Mouse (Mus musculus) spleen, postnatal 10 days (tissue): ENCODE data around the gene Mettl14.
"Not testable (repeated sequence)": the region's sequence is repeated elsewhere in the genome, so short reads cannot be mapped to it uniquely, and the experiment has no call there.

Experiments
- DNase-seq, 2 experiments: peaks; one replicate each; pipeline ENCODE4 v3.0.0; 2021 to 2022; ENCODE audit warnings: low spot score in 2 of 2

The Mettl14 gene

DNA sequence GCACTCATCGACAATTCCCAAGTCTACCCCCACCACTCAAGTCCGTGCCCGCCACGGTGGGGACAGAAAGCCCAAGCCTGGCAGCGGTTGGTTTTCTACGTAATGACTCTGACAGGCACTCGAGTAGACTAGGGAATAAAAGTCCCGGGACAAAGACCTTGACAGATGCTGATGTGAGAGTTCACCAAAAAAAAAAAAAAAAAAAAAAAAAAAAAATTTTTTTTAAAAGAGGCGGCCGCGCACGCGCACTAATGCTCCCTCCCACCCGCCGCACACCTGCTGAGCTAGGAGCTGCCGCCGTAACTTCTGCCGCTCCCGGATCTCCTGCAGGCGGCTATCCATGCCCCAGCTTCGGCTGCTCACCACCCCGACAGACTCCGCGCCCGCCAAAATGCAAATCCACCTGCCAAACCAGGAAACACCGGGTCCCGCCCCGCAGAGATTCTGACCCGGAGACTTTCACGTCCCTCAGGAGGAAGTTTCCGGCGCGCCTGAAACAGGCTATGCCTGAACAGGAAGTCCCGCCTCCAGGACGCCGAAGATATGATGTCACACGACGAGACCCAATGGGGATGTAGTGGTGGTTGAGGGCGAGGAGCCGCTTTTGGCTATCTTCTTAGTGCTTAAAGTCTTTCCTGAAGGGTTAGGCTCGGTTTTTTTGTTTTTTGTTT is at the start of gene Mettl14:
TSS of gene Mettl14 (minus strand) at position 623 of the 671 bp plus-strand sequence.
- peak; percentile 89 to 97 for DNase-seq

DNA sequence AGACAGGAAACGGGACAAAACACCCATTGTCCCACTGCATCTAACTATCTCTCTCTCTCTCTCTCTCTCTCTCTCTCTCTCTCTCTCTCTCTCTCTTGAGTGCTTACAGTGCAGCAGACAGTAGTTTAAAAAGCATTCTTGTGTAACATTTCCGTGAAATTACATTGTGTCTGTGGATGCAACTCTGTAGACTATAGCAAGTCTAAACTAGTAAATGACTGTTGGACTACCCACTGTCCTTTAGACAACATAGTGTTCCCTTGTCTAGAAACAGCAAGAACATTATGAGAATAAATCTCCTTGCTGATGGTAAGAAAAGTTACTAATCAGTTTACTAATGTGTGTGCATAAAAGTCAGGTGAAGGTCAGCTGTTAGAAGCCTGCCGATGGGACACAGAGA is 47.5 kb upstream of the Mettl14 start:
- no peak for DNase-seq

DNA sequence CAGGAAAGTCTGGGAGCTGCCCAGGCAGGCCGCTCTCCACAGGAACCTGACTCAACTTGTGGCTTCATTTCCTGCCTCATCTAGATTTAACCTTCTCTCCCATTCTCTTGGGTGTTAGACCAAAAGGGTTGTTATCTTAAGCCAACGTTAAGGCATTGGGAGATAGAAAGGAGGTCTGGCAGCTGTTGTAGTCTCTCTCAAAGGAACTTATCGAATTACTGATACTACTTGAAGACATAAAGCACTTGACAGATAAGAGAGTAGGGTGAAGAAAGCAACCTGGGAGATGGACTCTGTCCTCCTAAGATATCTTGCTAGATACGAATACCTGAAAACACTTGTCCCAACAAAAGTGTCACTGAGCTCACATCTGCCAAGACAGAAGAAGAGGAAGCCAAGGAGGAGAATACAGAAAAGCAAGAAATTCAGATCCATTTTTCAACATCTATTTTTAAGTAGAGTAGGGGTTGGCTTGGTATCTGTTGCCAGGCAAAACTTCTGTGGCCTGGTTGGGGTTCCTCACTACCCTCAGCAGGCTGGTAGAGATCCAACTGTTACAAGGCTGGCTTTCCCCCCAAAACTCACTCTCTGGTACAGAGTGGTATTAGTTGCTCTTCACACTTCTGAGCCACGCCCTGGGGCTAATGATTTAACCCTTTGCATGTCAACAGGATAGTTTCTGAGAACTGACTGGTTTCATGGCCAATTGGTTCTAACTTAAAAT is 46.2 kb upstream of the Mettl14 start:
- DNase-seq: no peak

DNA sequence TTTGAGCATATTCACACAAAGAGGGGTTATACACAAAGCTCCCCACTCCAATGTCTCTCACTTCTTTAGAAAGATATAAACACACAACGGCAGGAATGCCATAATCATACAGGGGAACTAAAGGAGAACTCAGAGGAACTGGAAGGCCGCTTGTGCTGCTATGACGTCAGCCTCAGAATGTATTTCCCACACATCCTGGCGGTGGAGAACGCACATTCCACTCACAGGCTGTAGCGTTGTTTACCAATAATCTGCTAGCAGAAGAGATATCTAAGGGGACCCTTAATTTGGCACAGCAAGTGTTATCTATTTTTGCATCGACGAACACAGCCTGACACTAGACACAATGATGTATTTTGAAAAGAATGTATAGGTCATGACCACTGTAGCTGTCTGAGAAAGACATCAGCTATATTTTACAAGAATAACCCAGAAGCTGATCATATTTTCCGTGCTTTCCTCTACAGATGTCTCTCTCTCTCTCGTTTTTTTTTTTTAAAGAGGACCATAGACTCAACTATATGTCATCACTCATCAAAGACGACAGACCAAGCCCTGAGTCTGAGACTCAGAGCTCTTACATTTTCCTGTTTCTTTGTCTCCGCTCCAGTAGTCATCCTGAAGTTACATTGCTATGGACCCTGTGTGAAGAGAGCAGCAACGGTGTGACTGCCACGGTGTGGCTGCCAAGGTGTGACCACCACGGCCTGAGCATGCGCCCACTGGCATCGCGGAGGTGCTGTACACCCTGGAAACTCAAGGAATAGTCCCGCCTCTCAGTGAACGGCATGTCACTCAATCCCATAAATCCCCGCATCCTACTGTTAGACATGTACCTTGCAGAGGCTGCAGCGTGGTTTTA is 43.9 kb upstream of the Mettl14 start:
- DNase-seq: no peak

DNA sequence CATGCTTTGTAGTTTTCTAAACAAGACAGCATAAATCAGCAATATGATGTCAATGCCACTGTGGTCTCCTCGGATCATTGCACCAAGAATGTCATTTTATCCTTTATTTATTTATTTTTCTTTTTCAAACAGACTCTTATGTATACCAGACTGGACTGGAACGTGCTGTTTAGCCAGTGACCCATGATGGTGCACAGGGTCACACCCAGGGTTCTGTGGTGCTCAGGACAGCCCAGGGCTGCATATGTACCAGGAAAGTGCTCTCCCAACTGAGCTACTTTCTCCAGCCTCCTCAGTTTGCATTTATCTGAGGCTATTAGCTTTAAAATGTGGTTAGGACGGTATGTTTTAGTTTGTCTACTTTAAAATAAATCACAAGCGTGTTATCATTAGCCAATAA is 42.1 kb upstream of the Mettl14 start:
- DNase-seq: no peak

DNA sequence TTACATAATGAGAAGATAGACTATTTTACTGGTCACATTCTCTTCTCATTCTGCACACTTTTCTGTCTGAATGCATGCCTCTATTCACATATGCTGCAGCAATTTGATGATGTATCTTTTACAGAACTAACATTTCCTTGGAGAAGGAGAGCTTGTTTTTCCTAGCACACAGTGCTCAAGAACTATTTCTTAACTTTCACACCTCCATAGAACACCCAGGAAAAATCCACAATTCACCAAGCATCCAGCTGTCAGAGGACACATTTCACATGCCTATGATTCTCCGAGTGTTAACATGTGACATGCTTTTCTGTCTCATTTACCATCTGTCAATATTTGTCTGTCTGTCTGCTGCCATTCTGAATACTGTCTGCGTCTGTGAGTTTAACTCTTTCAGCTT is 39.7 kb upstream of the Mettl14 start:
- no peak for DNase-seq

DNA sequence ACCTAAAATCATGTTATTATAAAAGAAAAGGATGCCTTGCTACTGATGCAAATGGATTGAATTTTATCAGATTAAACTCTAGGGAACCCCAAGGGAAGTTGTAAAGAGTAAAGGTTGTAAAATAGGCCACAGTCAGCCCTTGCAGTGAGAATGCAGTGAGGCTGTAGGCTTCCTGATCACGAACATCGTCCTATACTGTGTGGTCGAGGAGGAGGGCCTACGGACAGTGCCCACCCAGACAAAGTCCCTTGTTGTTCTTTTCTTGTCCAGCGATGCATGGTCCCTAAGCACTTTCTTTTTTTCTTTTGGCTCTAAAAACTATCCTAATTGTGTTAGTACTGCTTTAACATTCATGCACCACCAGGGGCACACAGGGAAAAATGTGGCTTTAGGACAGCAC is 27.3 kb upstream of the Mettl14 start:
- no peak for DNase-seq

DNA sequence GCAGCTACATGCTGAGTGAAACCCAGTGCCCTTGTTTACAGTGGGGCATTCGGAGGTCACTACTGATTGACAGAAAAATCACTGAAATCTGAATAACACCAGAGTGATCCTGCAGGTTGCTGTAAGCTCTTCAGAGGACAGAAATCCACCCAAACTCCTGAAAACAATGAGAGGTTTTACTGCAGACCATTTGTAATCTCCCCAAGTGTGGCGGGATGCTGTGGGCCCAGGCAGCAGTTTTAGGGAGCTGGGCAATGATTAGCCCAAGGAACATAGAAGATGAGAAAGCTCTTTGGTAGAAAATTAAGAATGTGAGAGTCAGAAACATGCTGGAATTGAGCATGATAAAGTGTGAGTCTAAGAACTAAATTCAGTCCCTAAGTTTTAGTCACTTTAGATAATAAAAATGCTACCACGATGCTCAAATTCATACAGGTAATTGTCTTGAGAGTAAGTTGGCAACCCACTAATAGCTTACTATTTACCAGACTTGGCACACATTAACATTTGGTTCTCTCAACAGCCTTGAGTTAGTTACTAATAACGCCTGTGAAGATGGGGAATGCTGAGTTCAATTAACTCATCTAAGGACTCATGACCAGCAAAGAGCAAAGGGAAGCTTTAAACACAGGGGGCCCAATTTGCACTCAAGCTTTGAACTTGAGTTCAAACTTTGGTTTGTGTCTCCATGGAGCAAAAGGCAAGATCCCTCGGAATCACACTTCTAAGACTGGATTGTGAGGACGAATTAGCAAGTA is 26.1 kb upstream of the Mettl14 start:
- no peak for DNase-seq

DNA sequence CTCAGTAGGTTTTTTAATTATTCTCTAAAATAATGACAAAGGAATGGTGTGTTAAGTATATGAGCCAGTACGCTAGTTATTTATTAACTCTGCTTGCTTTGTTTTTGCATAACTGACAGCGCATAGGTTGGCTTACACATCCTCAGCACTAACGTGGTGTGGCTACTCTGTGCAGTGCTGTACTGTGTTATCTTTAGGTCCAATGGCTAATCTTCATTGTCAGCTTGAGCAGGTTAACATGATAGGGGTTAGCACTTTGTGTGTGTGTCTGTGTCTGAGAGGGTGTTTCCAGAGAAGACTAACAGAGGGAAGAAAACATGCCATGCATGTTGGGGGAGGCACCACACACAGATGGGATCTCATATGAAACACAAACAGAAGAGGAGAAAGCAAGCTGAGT is 19.0 kb upstream of the Mettl14 start:
- no peak for DNase-seq

DNA sequence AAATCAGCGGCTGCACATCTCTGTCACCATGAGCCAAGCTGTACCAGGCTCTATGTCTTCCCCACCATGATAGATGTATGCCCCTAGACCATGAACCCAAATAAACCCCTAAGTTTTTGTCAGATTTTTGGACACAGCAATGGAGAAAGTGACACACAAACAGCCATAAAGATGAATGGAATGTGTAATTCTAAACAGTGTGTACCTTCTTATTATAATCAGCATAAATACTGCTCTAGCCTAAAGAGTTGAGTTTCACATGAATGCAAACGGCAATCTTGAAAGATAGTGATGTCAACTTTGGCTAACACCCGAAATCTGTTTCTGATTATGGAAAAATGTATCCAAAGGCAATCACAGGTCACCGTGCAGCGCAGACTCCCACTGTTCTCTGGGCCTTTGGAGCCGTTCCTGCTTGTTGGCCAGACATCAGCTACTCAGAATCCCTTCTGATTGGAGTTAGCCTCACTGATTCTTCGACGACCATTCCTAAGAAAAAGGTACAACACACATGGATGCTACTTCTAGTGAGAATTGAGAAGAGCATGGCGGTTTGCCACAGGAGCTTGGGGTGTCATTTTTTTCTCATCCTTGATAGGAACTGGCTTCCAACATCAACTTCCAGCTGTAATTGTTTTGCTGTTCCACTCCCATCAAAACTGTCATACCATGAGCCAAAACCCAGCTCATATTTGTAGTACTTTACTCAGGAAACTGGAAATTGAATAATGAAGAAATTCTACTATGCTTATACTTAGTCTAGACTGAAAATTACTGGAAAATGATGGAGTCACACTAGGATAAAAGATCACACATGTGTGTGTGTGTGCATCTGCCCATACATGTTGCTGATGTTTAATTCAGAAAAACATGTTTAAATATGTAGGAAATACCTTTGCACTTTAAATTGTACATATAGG is 11.9 kb upstream of the Mettl14 start:
- DNase-seq: no peak

DNA sequence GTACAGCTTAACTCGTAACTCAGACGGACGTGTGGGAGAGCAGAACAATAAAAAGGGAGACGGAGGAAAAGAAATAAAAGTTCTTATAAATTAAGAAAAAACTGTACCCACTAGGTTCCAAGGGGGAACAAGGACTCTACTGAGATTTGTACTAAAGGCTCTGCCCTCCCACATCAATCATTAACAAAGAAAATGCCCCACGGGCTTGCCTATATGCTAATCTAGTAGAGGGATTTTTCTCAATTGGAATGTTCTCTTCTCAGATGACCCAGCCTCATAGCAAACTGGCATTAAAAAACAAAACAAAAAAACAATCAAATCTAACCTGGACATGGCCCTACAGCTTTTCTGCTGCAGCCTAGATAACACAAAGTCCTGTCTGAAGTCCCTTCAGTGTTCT is 9.7 kb upstream of the Mettl14 start:
- no peak for DNase-seq

DNA sequence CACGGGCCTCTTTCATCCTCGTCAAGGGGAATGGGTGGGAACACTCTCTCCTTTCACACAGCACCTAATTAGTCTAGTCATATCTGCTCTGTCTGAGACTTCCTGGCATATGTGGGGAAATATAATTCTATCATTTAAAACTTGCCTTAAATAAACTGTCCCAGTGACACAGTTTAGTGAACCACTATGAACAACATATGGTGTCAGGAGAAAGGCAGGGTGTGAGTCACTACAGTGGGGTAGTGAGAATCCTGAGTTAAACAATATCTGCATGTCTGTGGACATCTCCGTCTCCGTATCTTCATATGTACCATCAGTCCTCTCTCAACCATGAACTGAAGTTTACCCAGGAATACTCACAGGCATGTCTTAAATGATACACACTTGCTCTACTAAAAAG is 5.3 kb upstream of the Mettl14 start:
- no peak for DNase-seq

DNA sequence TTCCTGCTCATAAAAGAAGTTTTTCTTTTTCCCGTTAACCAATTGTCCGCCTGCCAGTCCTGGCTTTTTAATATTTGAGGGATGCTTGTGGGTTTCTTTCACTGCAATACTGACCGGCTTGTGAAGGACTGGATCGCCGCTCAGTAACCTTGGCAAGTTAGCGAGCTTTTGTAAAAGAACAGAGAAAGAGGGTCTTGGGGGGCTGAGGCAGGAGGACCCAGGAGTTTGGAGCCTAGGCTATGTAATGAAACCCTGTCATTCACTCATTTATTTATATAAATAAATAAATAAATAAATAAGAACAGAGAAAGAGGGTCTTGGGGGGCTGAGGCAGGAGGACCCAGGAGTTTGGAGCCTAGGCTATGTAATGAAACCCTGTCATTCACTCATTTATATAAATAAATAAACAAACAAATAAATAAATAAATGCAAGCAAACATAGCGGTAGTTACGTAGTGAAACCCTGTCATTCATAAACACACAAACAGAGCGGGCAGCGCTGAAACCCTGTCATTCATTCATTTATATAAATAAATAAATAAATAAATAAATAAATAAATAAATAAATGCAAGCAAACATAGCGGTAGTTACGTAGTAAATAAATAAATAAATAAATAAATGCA is 361 bp upstream of the Mettl14 start:
- not testable (repeated sequence) for DNase-seq

DNA sequence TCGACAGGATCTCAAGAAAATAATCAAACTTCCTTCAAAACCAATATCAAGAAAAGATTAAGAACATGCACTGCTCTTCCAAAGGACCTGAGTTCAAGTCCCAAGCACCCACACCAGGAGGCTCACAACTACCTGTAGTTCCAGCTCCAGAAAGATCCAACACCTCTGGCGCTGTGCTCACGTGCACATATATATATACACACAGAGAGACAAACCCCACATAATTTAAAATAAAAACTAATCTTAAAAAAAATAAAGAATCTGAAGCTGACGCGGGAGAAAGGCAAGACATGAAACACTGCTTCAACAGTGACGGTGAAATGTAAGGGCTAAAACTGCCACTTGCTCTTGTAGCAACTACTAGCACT is 806 bp downstream of the Mettl14 start:
- peak in 1 of 2 experiments; percentile 20 for DNase-seq

DNA sequence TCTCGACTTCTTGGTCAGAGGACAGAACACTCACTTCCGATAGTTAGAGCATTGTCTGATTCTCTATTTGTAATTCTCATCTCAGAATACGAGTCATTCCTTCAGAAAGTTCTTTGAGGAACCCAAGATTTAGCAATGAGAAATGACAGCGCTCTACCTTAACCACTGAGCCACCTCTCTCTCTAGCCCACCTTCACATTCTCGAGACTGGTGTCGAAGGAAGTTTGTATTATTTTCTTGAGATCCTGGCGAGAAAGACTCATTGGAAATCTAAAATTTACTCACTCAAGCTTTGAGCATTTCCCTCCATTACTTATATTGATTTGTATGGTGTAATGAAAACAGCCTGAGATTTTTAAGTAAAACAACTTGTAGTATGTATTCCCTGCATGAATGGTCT is 1.5 kb downstream of the Mettl14 start:
- no peak for DNase-seq

DNA sequence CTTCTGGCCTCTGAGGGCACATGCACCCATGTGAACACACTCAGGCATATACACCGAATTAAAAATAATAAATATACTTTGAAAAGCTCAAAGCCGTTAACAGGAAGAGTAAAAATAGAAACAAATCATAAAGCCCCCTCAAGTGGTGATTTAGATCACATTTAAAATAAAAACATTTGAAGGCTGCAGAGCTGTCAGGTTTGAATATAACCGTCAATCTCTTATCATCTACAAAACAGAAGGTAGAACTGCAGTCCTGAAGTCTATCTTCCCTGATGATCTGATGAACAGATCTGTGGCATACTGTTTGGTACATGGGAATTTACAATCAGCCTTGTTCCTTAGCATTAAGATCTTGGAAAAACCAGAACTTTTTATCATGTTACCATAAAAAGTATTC is 9.3 kb downstream of the Mettl14 start:
- no peak for DNase-seq

DNA sequence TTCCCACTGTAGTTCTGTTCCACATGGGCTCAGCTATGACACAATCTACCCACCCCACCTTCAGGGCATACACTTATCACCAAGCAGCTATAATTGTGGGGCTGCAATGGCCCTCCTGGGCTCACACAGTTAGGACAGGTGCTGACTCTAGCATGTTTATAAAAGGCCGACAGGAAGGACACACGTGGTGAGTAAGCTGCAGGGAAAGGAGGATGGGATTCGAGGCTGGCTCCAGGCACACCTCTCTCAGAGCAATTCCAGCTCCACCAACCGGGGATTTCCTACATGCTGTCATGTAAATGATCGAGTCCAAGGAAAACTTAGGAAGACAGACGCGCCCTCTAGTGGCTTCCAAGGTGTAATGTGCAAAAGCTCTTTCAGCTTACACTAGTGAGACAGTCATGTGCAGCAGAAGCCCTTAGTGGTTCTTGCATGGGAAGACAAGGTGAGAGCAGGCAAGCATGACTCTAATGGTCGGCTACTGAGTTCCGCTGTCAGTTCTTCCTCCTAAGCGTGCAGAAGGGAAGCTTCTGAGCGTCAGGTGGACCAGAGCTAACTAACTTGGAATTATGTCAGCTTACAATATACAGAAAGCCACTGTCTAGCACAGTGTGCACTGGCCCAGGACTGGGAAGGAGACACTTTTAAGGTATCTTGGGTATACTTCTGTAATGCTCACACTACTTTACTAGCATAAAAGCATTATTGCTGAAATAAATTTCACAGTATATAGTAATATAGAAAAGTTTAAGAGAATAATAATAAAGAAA is 14.0 kb downstream of the Mettl14 start:
- peak in 1 of 2 experiments; percentile 40 for DNase-seq

DNA sequence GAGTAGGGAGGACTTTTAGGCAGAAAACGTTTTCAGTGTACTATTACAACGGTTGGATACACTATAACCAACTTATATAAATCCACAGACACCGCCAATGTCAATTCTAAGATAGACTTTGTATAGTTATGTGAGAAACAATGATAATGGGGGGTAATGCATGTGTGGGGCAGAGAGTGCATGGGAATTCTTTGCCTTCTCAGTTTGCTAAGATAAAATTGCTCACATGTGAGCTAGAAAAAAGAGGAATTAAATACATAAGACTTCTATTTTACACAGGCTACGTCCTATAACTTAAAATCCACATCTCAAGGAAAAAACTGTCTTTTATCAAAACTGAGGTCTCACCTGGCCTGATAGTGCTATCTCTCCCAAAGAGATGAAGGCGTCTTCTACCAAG is 15.0 kb downstream of the Mettl14 start:
- DNase-seq: no peak

DNA sequence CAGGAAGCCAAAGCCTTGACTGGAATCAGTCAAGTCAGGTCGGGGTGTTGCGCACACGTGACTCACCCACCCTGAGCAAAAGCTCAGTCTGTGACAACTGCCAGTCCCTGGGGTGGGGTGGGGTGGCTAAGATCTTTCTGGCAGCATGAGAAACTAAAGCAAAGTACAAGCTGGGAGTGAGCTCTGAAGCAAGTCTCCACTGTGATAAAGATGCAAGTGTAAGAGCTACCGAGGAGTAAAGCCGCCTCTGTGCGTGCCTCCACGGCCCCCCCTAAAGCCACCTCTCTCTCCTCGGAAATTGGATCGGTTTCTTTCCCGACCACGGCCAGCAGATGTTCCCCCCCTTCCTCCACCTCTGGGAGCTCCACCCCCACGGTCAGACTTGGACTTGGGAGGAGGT is 16.7 kb downstream of the Mettl14 start:
- DNase-seq: no peak

DNA sequence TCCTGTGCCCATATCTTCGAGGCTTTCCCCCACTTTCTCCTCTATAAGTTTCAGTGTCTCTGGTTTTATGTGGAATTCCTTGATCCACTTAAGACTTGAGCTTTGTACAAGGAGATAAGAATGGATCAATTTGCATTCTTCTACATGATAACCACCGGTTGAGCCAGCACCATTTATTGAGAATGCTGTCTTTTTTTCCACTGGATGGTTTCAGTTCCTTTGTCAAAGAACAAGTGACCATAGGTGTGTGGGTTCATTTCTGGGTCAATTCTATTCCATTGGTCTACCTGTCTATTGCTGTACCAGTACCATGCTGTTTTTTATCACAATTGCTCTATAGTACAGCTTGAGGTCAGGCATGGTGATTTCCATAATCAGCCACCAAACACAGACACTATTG is 19.1 kb downstream of the Mettl14 start:
- DNase-seq: not testable (repeated sequence)
